Mouse (Mus musculus) stomach, embryonic 16.5 days (tissue): ENCODE measurements around the gene Zfp628. TPM values are rescaled to one million over a fixed set of nuclear protein-coding genes. Genes with fewer than 3 reads are reported as not detected.

Source experiments
- ATAC-seq: fragments of 200-750 bp; cut with Nextera tagmentation; 2 replicates; pipeline ENCODE4 v1.8.0; 2017; ENCODE audit warnings: moderate number of reproducible peaks, moderate TSS enrichment; ENCODE audit not compliant: insufficient read depth, low FRiP score
- H3K27ac ChIP-seq: fragments of 300-500 bp; sonication (generic); 2 replicates; pipeline ENCODE4 v1.5.1; 2014; ENCODE audit warnings: low read length
- H3K27me3 ChIP-seq: fragments of 300-500 bp; sonication (generic); 2 replicates; pipeline ENCODE4 v1.6.1; 2014; ENCODE audit warnings: low read length, control low read depth, mixed read lengths; ENCODE audit not compliant: control insufficient read depth, insufficient read depth
- H3K36me3 ChIP-seq: fragments of 300-500 bp; sonication (generic); 2 replicates; pipeline ENCODE4 v1.6.1; 2014; ENCODE audit warnings: low read length; ENCODE audit not compliant: control insufficient read depth, insufficient read depth
- H3K4me1 ChIP-seq: fragments of 300-500 bp; sonication (generic); 2 replicates; pipeline ENCODE4 v1.6.1; 2014; ENCODE audit warnings: low read length, control low read depth, mixed read lengths; ENCODE audit not compliant: control insufficient read depth, insufficient read depth
- H3K4me2 ChIP-seq: fragments of 300-500 bp; sonication (generic); 2 replicates; pipeline ENCODE4 v1.6.1; 2014; ENCODE audit warnings: low read depth, low read length, mixed read lengths
- H3K4me3 ChIP-seq: fragments of 300-500 bp; sonication (generic); replicated peaks from 2 replicates; pipeline ENCODE4 v1.5.1; 2014; ENCODE audit warnings: mild to moderate bottlenecking, low read length
- H3K9ac ChIP-seq: fragments of 300-500 bp; sonication (generic); 2 replicates; pipeline ENCODE4 v1.6.1; 2014; ENCODE audit warnings: low read length
- H3K9me3 ChIP-seq: fragments of 300-500 bp; sonication (generic); replicated peaks from 2 replicates; pipeline ENCODE4 v1.6.1; 2016; ENCODE audit warnings: low read length, control low read depth; ENCODE audit not compliant: control insufficient read depth
- WGBS: fragments of 180-500 bp; shearing (Covaris S2); extraction: QIAGEN DNeasy Blood & Tissue Kit; methylation state at CpG from one replicate; pipeline ENCODE4 v1.1.7; 2014; 5-methylcytosine and 5-hydroxymethylcytosine counted together
- polyA plus RNA-seq: library from polyadenylated mRNA; unstranded; fragments of >200 nt; fragmentation: Nextera tagmentation; extraction: Ambion mirVana; gene quantifications from 2 replicates; pipeline ENCODE4 v1.2.1, GENCODE M21; 2015

Gene Zfp628
- polyA plus RNA-seq, 1 experiment from 2014 or later, result 2.3 TPM

DNA sequence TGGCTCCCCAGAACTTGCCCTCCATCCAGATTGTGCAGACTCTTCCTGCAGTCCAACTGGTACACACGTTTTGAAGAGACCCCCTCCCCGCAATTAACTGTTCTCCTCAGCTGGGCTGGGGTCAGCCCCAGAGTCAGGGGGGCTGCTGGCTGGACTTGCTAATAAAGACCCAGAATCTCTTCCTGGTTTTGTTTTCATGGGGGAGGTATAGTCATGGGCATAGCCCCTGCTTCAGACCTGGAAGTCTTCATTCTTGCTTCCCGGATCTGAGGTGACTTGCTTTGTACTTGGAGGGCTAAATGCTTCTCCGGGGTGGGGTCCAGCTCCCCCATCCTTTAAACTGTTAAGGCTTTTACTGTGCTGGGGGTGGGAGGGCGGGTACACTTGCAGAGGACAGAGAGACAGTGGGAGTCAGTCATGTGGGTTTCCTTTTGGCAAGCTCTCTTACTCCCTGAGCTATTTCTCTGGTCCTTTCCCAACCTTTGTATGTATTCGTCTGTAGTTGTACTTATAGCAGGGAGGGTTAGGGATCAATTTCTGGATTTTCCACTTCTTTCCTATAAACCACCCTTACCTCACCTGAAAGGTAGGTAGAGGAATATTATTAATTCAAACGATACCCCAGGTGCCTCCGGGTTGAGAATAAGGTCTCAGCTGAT is 6.9 kb downstream of the Zfp628 start, which contains the start of gene Nat14:
Gene Nat14, plus strand, starts transcription at position 205 of the 659 bp plus-strand sequence.
- H3K4me1 ChIP-seq, result peaks cover 44% of the 10 kb centered on the region
- 35% methylated on average over 8 of the region's 8 CpGs for whole genome bisulfite sequencing
- peak within 1 kb of the TSS; percentile 35 for H3K4me3 ChIP-seq
- peak within 1 kb of the TSS; percentile 58 for H3K9ac ChIP-seq
- H3K27ac ChIP-seq, result peak within 1 kb of the TSS; percentile 36
- H3K4me2 ChIP-seq, result peak within 1 kb of the TSS; percentile 62
- peaks cover 18% of the 10 kb centered on the region; the same call in 1 of the 2 replicates for H3K36me3 ChIP-seq
- H3K27me3 ChIP-seq, result no peaks in the 10 kb centered on the region
- no peak for ATAC-seq
- H3K9me3 ChIP-seq, result no peaks in the 10 kb centered on the region

DNA sequence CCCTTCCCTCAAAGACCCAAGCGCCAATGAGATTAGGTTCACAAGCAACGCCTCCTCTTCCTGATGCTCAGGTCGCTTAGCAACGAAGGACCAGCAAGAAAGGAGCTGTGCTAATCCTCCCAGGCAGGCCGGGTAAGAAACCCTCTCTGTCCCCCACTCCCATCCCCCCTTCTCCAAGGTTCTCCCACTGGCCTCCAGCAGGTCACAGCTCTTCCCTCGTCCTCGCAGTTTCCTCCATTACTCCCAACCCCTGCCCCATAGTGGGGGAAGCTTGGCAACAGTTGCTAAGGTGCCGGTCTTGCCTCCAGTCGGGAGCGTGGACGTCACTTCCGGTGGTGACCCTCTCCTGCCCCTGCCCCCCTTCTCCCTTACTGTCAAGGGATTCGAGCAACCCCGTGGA is 7.5 kb downstream of the Zfp628 start:
- peaks cover 45% of the 10 kb centered on the region for H3K4me1 ChIP-seq
- H3K4me2 ChIP-seq, result peak overlapping the region; percentile 62
- H3K27ac ChIP-seq, result peak overlapping the region; percentile 7
- H3K27me3 ChIP-seq, result no peaks in the 10 kb centered on the region
- under 1% methylated on average over 14 of the region's 14 CpGs for WGBS
- H3K9ac ChIP-seq, result peak overlapping the region; percentile 58
- H3K4me3 ChIP-seq, result peak overlapping the region; percentile 35
- peaks cover 18% of the 10 kb centered on the region; the same call in 1 of the 2 replicates for H3K36me3 ChIP-seq
- H3K9me3 ChIP-seq, result no peaks in the 10 kb centered on the region
- no peak for ATAC-seq

DNA sequence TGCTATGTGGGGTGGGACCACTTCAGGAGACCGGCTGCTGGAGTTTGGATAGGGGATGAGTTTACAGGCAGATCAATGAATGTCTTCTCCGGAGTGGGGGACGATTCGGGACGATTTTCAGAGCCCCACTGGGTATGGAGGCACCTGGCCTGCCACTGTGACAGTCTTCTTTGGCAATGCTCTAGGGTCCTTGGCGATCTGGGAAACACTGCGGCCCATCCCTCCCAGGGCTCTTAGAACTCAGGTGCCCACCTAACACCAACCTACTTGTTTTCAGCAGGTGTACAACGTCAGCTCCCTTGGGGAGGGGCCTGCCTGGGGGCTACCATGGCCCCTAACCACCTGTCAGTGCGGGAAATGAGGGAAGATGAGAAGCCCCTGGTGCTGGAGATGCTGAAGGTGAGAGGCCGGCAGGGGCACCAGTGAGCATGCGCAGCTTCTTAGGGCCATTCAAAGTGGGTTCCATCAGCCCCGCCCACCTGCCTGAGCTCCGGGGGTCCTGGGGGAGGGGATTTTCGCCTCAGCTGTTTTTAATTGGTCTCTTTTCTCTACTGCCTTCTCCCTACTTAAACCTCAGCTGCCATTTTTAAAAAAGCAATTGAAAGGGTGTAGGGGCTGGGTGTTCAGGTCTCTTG is 8.0 kb downstream of the Zfp628 start:
- Histone ChIP-seq H3K9ac (peak overlapping the region; percentile 58), H3K4me1 (peaks cover 45% of the 10 kb centered on the region), H3K27ac (peak overlapping the region; percentile 95)

DNA sequence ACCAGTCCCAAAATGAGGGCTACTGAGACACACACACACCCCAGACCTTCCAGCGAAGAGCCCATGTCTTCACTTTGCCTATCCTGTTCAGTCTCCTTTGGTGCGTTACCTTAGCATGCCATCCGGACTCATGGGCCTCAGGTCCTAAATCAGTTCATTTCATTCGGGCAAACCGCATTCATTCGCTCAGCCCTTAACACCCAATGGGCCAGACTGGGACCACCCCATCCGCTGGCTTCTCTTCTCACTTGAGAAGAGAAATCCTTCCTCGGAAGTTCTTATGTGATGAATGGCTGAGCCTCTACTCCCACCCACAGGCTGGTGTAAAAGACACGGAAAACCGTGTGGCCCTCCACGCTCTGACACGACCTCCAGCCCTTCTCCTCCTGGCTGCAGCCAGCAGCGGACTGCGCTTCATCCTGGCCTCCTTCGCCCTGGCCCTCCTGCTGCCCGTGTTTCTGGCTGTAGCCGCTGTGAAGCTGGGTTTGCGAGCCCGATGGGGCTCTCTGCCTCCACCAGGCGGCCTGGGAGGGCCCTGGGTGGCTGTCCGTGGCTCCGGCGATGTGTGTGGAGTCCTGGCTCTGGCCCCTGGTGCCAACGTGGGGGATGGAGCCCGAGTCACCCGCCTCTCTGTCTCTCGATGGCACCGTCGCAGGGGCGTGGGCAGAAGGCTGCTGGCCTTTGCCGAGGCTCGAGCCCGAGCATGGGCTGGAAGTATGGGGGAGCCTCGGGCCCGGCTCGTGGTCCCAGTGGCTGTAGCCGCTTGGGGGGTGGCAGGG is 8.8 kb downstream of the Zfp628 start:
- H3K27ac ChIP-seq, result peak overlapping the region; percentile 95

More for the DNA sequence above, 8.0 kb downstream of the Zfp628 start:
- Histone ChIP-seq H3K4me3 (peak overlapping the region; percentile 35), H3K9me3 (no peaks in the 10 kb centered on the region), H3K27me3 (no peaks in the 10 kb centered on the region), H3K36me3 (peaks cover 18% of the 10 kb centered on the region; the same call in 1 of the 2 replicates), H3K4me2 (peak overlapping the region; percentile 62)
- WGBS, result 2% methylated on average over 14 of the region's 14 CpGs
- no peak for ATAC-seq

DNA sequence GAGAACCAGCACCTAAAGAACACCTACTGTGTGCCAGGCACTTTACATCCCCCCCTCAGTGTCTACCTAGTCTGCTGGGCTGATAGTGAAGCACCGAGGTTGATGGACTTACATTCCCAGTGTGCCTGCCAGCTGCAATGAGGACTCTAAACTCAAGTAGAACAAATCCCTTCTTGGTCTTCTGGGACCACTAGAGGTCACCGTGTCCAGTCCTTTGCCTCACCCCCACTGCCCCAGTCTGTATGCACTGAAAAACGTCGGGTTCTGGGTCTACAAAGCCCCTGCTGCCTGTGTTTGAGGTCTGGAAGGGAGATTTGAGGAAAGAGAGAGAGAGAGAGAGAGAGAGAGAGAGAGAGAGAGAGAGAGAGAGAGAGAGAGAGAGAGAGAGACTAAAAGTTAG is 9.5 kb downstream of the Zfp628 start:
- peak overlapping the region; percentile 58 for H3K9ac ChIP-seq
- peaks cover 45% of the 10 kb centered on the region for H3K4me1 ChIP-seq
- peaks cover 14% of the 10 kb centered on the region; the same call in 1 of the 2 replicates for H3K36me3 ChIP-seq
- no peaks in the 10 kb centered on the region for H3K27me3 ChIP-seq
- peak overlapping the region; percentile 28; the same call in 1 of the 2 replicates for H3K4me3 ChIP-seq
- H3K27ac ChIP-seq, result peak overlapping the region; percentile 95
- H3K4me2 ChIP-seq, result peak overlapping the region; percentile 62
- H3K9me3 ChIP-seq, result no peaks in the 10 kb centered on the region
- no peak for ATAC-seq
- 1% methylated on average over 4 of the region's 4 CpGs for WGBS

More for the DNA sequence above, 8.8 kb downstream of the Zfp628 start:
- no peaks in the 10 kb centered on the region for H3K27me3 ChIP-seq
- peak overlapping the region; percentile 58 for H3K9ac ChIP-seq
- H3K4me3 ChIP-seq, result peak overlapping the region; percentile 28
- 7% methylated on average over 37 of the region's 37 CpGs for WGBS
- H3K9me3 ChIP-seq, result no peaks in the 10 kb centered on the region
- H3K36me3 ChIP-seq, result peaks cover 18% of the 10 kb centered on the region; the same call in 1 of the 2 replicates
- peaks cover 45% of the 10 kb centered on the region for H3K4me1 ChIP-seq
- peak overlapping the region; percentile 62 for H3K4me2 ChIP-seq
- ATAC-seq, result no peak

DNA sequence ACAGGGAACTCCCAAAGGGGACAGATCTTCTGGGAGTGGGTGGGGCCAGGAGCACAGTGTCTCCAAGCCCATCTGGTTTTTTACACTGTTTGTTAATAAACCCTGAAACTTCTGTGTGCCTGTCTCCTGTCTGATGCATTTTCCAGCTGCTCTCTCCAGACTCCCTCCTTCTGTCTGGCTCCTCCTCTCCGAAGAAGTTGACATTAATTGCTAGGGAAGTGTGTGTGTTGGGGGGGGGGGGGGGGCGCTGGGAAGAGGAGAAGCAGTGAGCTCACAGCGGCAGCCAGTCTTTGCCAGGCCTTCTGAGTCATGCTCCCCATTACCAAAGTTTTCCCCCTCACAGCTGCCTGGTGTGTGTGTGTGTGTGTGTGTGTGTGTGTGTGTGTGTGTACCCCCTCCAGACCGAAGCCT is 9.9 kb downstream of the Zfp628 start:
- peak overlapping the region; percentile 62 for H3K4me2 ChIP-seq

DNA sequence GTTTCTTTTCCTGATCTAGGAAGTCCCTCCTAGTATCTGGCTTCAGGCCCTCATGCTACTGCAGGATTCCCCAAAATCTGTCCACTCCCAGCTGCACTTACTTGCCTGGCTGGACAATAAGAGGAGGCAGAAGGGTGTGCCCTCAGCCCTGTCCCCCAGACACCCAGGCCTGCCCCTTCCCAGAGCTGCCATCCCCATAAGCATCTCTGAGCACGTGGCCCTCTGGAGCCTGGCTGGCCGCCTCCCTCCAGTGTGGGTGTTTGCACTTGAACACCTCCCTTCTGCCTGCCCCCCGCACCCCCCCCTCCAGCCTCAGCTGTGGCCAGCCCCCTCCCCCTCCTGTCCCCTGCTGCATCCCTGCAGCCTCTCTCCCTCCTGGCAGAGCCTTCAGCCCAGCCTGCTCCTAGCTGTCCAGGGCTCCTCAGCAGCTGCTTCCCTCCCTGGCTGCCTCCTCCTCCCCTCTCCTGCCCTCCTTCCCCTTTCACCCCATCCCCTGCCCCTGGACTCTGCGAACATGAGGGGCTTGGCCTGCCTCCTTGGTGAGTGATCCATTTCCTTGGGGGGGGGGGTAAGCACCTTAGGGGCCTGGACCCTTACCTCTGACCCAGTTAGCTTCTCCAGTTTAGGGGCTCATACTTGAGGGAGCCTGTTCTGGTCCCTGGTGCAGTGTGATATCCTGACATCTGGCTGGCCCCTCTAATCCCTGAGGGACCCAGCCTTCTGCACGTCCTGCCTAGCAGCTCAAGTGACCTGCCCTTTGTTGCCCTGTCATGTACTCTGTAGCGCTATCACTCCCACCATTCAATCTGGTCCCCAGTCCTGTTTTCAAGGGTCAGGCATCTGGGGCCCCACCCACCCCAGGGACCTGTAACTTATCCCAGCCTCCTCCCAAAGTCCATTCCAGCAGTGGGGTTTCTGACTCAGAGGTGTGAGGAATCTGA is 10.7 kb downstream of the Zfp628 start, which contains the start of gene Ssc5d:
Gene Ssc5d, plus strand, starts transcription at position 345 of the 941 bp plus-strand sequence.
- no peaks in the 10 kb centered on the region for H3K27me3 ChIP-seq
- WGBS, result 13% methylated on average over 6 of the region's 6 CpGs
- H3K4me3 ChIP-seq, result peak within 1 kb of the TSS; percentile 4
- H3K36me3 ChIP-seq, result peaks cover 2% of the 10 kb centered on the region; the same call in 1 of the 2 replicates
- peak within 1 kb of the TSS; percentile 66 for H3K9ac ChIP-seq
- H3K9me3 ChIP-seq, result no peaks in the 10 kb centered on the region
- H3K4me1 ChIP-seq, result peaks cover 45% of the 10 kb centered on the region
- ATAC-seq, result peak; percentile 74
- peak within 1 kb of the TSS; percentile 62 for H3K4me2 ChIP-seq
- H3K27ac ChIP-seq, result peak within 1 kb of the TSS; percentile 95

More for the DNA sequence above, 9.9 kb downstream of the Zfp628 start:
- H3K27me3 ChIP-seq, result no peaks in the 10 kb centered on the region
- H3K4me1 ChIP-seq, result peaks cover 45% of the 10 kb centered on the region
- peak; percentile 53 for ATAC-seq
- peak overlapping the region; percentile 4; the same call in 1 of the 2 replicates for H3K4me3 ChIP-seq
- WGBS, result 3% methylated on average over 3 of the region's 4 CpGs
- H3K36me3 ChIP-seq, result peaks cover 10% of the 10 kb centered on the region; the same call in 1 of the 2 replicates
- peak overlapping the region; percentile 95 for H3K27ac ChIP-seq
- peak overlapping the region; percentile 66; the same call in 1 of the 2 replicates for H3K9ac ChIP-seq
- H3K9me3 ChIP-seq, result no peaks in the 10 kb centered on the region

DNA sequence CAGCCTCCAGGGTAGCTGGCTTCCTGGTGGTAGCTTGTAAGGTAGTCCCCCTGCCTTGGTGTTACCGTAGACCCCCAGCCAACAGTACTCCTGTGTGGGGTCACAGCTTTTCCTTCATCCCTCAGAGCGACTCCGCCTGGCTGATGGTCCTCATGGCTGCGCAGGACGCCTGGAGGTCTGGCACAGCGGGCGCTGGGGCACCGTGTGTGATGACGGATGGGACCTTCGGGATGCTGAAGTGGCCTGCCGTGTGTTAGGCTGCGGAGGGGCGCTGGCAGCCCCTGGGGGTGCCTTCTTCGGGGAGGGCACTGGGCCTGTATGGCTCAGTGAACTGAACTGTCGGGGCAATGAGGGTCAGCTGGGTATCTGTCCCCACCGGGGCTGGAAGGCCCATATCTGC is 11.8 kb downstream of the Zfp628 start:
- Histone ChIP-seq H3K4me3 (no peak overlapping the region), H3K4me1 (peaks cover 45% of the 10 kb centered on the region), H3K27me3 (no peaks in the 10 kb centered on the region), H3K36me3 (no peaks in the 10 kb centered on the region), H3K27ac (no peak overlapping the region), H3K9me3 (no peaks in the 10 kb centered on the region), H3K9ac (0 out of 2 replicates have a peak overlapping the region, but pooled peaks have one; percentile 66), H3K4me2 (no peak overlapping the region)
- no peak for ATAC-seq
- 79% methylated on average over 16 of the region's 16 CpGs for WGBS
